Mouse (Mus musculus): ENCODE data around the gene Ambp. TPM values are rescaled to one million over a fixed set of nuclear protein-coding genes. Genes with fewer than 3 reads are reported as not detected.
A peak's percentile ranks its signal among the peaks of the same experiment; 100 is the strongest.

Gene Ambp
- 29.0 and 54.2 TPM in 2 replicates for polyA plus RNA-seq (2015; fragmentation: Nextera tagmentation; extraction: Ambion mirVana)

GRCm38 (mm10) chr4:63154699-63155098 lies at the start of gene Ambp:
Ambp (minus strand) TSS chr4:63154799.
- H3K9ac ChIP-seq (ENCODE audit: low read depth, low read length), result no peak within 1 kb of the TSS
- H3K9me3 ChIP-seq (ENCODE audit: control insufficient read depth, low read length), result no peaks in the 10 kb centered on the region
- H3K27ac ChIP-seq (ENCODE audit: low read length), result no peak within 1 kb of the TSS
- no peaks in the 10 kb centered on the region for H3K27me3 ChIP-seq (replicated peaks; ENCODE audit: control insufficient read depth, insufficient read depth, low read length)
- H3K4me3 ChIP-seq (ENCODE audit: low read length), result no peak within 1 kb of the TSS
- H3K36me3 ChIP-seq (ENCODE audit: control insufficient read depth, insufficient read depth, low read length), result no peaks in the 10 kb centered on the region
- H3K4me1 ChIP-seq (ENCODE audit: control insufficient read depth, insufficient read depth, low read length), result peaks cover 18% of the 10 kb centered on the region; the same call in 1 of the 2 replicates
- 63% methylated on average over 5 of the region's 5 CpGs for WGBS
- no peak for ATAC-seq
- H3K4me2 ChIP-seq (ENCODE audit: low read depth, low read length), result no peak within 1 kb of the TSS

- H3K27me3 ChIP-seq (replicated peaks; ENCODE audit: control insufficient read depth, insufficient read depth, low read length), result no peaks in the 10 kb centered on the region
- no peak overlapping the region for H3K4me2 ChIP-seq (ENCODE audit: low read depth, low read length)
- no peak overlapping the region for H3K4me3 ChIP-seq (ENCODE audit: low read length)
- ATAC-seq, result no peak
- no peaks in the 10 kb centered on the region for H3K9me3 ChIP-seq (ENCODE audit: control insufficient read depth, low read length)
- 0 out of 2 replicates have a peak, but pooled peaks cover 3% of the 10 kb centered on the region for H3K4me1 ChIP-seq (ENCODE audit: control insufficient read depth, insufficient read depth, low read length)
- H3K36me3 ChIP-seq (ENCODE audit: control insufficient read depth, insufficient read depth, low read length), result no peaks in the 10 kb centered on the region
- no peak overlapping the region for H3K27ac ChIP-seq (ENCODE audit: low read length)
- H3K9ac ChIP-seq (ENCODE audit: low read depth, low read length), result no peak overlapping the region
- WGBS, result 93% methylated on average over 7 of the region's 7 CpGs
These were observed 49.3 kb upstream of the Ambp start for GRCm38 (mm10) chr4:63203874-63204273.

- ATAC-seq, result 0 out of 2 replicates have a peak, but pooled peaks have one; percentile 11
- H3K27ac ChIP-seq (ENCODE audit: low read length), result no peak overlapping the region
- no peaks in the 10 kb centered on the region for H3K4me1 ChIP-seq (ENCODE audit: control insufficient read depth, insufficient read depth, low read length)
- no peak overlapping the region for H3K9ac ChIP-seq (ENCODE audit: low read depth, low read length)
- no peaks in the 10 kb centered on the region for H3K27me3 ChIP-seq (replicated peaks; ENCODE audit: control insufficient read depth, insufficient read depth, low read length)
- H3K4me2 ChIP-seq (ENCODE audit: low read depth, low read length), result no peak overlapping the region
- no peaks in the 10 kb centered on the region for H3K36me3 ChIP-seq (ENCODE audit: control insufficient read depth, insufficient read depth, low read length)
- H3K9me3 ChIP-seq (ENCODE audit: control insufficient read depth, low read length), result no peaks in the 10 kb centered on the region
- H3K4me3 ChIP-seq (ENCODE audit: low read length), result no peak overlapping the region
- 91% methylated on average over 5 of the region's 5 CpGs for WGBS
These were observed 44.8 kb upstream of the Ambp start for GRCm38 (mm10) chr4:63199366-63199765.

GRCm38 (mm10) chr4:63194366-63194765 lies 39.8 kb upstream of the Ambp start:
- WGBS, result 75% methylated on average over 2 of the region's 2 CpGs
- no peak overlapping the region for H3K9ac ChIP-seq (ENCODE audit: low read depth, low read length)
- no peaks in the 10 kb centered on the region for H3K9me3 ChIP-seq (ENCODE audit: control insufficient read depth, low read length)
- 0 out of 2 replicates have a peak, but pooled peaks cover 7% of the 10 kb centered on the region for H3K4me1 ChIP-seq (ENCODE audit: control insufficient read depth, insufficient read depth, low read length)
- no peak overlapping the region for H3K4me3 ChIP-seq (ENCODE audit: low read length)
- H3K36me3 ChIP-seq (ENCODE audit: control insufficient read depth, insufficient read depth, low read length), result no peaks in the 10 kb centered on the region
- ATAC-seq, result no peak
- no peak overlapping the region for H3K27ac ChIP-seq (ENCODE audit: low read length)
- H3K27me3 ChIP-seq (replicated peaks; ENCODE audit: control insufficient read depth, insufficient read depth, low read length), result no peaks in the 10 kb centered on the region
- no peak overlapping the region for H3K4me2 ChIP-seq (ENCODE audit: low read depth, low read length)

GRCm38 (mm10) chr4:63191641-63192040 lies 37.0 kb upstream of the Ambp start:
- H3K4me2 ChIP-seq (ENCODE audit: low read depth, low read length), result no peak overlapping the region
- peak; percentile 89 for ATAC-seq
- H3K36me3 ChIP-seq (ENCODE audit: control insufficient read depth, insufficient read depth, low read length), result no peaks in the 10 kb centered on the region
- H3K9me3 ChIP-seq (ENCODE audit: control insufficient read depth, low read length), result no peaks in the 10 kb centered on the region
- no peaks in the 10 kb centered on the region for H3K27me3 ChIP-seq (replicated peaks; ENCODE audit: control insufficient read depth, insufficient read depth, low read length)
- peak overlapping the region; percentile 66 for H3K27ac ChIP-seq (ENCODE audit: low read length)
- no peak overlapping the region for H3K9ac ChIP-seq (ENCODE audit: low read depth, low read length)
- 47% methylated on average over 5 of the region's 5 CpGs for WGBS
- H3K4me3 ChIP-seq (ENCODE audit: low read length), result no peak overlapping the region
- 0 out of 2 replicates have a peak, but pooled peaks cover 7% of the 10 kb centered on the region for H3K4me1 ChIP-seq (ENCODE audit: control insufficient read depth, insufficient read depth, low read length)

GRCm38 (mm10) chr4:63186281-63186870 lies 31.8 kb upstream of the Ambp start:
- peak; percentile 80 for ATAC-seq
- no peak overlapping the region for H3K4me3 ChIP-seq (ENCODE audit: low read length)
- no peak overlapping the region; the same call in 1 of the 2 replicates for H3K4me2 ChIP-seq (ENCODE audit: low read depth, low read length)

DNA sequence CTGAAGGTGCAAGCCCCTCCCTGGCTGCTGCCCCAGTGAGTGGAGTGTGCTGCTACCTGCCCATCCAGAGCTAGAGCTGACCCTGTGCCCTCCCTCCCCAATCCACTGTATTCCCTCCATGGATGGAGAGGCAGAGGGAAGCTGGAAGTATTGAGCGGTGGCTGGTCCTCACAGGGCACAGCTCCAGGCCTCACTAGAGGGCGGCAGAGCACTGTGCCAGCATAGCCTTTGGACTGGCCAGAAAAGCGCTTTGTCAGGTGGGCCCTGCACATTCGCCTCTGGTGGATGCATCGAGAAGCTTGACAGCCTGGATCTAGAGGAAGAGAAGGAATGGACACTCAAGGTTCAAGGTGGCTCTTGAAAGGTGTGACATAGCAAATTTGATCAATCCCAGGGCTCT lies 27.0 kb upstream of the Ambp start:
- Histone ChIP-seq H3K9me3 (ENCODE audit: control insufficient read depth, low read length) (no peaks in the 10 kb centered on the region), H3K4me1 (ENCODE audit: control insufficient read depth, insufficient read depth, low read length) (peaks cover 8% of the 10 kb centered on the region), H3K36me3 (ENCODE audit: control insufficient read depth, insufficient read depth, low read length) (no peaks in the 10 kb centered on the region), H3K27ac (ENCODE audit: low read length) (no peak overlapping the region), H3K4me2 (ENCODE audit: low read depth, low read length) (no peak overlapping the region), H3K27me3 (replicated peaks; ENCODE audit: control insufficient read depth, insufficient read depth, low read length) (no peaks in the 10 kb centered on the region), H3K4me3 (ENCODE audit: low read length) (no peak overlapping the region), H3K9ac (ENCODE audit: low read depth, low read length) (no peak overlapping the region)
- WGBS, result 5% methylated on average over 5 of the region's 5 CpGs
- ATAC-seq, result peak; percentile 77

More at GRCm38 (mm10) chr4:63186281-63186870, 31.8 kb upstream of the Ambp start:
- Histone ChIP-seq H3K27ac (ENCODE audit: low read length) (no peak overlapping the region), H3K9me3 (ENCODE audit: control insufficient read depth, low read length) (no peaks in the 10 kb centered on the region), H3K27me3 (replicated peaks; ENCODE audit: control insufficient read depth, insufficient read depth, low read length) (no peaks in the 10 kb centered on the region), H3K36me3 (ENCODE audit: control insufficient read depth, insufficient read depth, low read length) (no peaks in the 10 kb centered on the region), H3K9ac (ENCODE audit: low read depth, low read length) (0 out of 2 replicates have a peak overlapping the region, but pooled peaks have one; percentile 32), H3K4me1 (ENCODE audit: control insufficient read depth, insufficient read depth, low read length) (peaks cover 10% of the 10 kb centered on the region)
- 42% methylated on average over 21 of the region's 21 CpGs for WGBS

- peak within 1 kb of the TSS; percentile 52 for H3K4me2 ChIP-seq (ENCODE audit: low read depth, low read length)
- peaks cover 7% of the 10 kb centered on the region for H3K4me1 ChIP-seq (ENCODE audit: control insufficient read depth, insufficient read depth, low read length)
- H3K4me3 ChIP-seq (ENCODE audit: low read length), result peak within 1 kb of the TSS; percentile 50
- H3K9ac ChIP-seq (ENCODE audit: low read depth, low read length), result peak within 1 kb of the TSS; percentile 69
- H3K27me3 ChIP-seq (replicated peaks; ENCODE audit: control insufficient read depth, insufficient read depth, low read length), result no peaks in the 10 kb centered on the region
- no peaks in the 10 kb centered on the region for H3K36me3 ChIP-seq (ENCODE audit: control insufficient read depth, insufficient read depth, low read length)
- 56% methylated on average over 4 of the region's 4 CpGs for WGBS
- peak; percentile 97 for ATAC-seq
- no peaks in the 10 kb centered on the region for H3K9me3 ChIP-seq (ENCODE audit: control insufficient read depth, low read length)
- H3K27ac ChIP-seq (ENCODE audit: low read length), result peak within 1 kb of the TSS; percentile 85
These were observed 17.5 kb upstream of the Ambp start, which contains the start of gene Kif12 for GRCm38 (mm10) chr4:63171969-63172685. Kif12 (minus strand) TSS chr4:63172131.

DNA sequence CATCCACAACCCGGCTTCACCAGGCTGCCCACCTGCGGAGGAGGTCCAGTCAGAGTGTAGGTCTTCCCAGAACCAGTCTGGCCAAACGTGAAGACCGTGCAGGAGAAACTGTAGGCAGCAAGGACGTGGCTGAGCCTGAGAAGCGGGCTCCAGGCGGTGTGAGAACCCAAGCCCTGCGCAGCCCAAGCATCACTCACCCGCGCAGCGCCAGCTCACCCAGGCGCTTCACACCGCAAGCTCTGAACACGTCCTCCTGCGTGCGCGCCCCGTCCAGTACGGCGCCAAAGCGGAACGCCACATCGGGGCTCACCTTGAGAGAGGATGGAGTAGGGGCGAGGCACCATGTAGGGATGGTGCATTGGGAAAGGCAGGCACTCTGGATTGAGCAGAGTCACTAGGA lies 16.5 kb upstream of the Ambp start:
- Histone ChIP-seq H3K9me3 (ENCODE audit: control insufficient read depth, low read length) (no peaks in the 10 kb centered on the region), H3K4me2 (ENCODE audit: low read depth, low read length) (peak overlapping the region; percentile 52), H3K9ac (ENCODE audit: low read depth, low read length) (peak overlapping the region; percentile 69), H3K27ac (ENCODE audit: low read length) (peak overlapping the region; percentile 71), H3K36me3 (ENCODE audit: control insufficient read depth, insufficient read depth, low read length) (no peaks in the 10 kb centered on the region), H3K4me1 (ENCODE audit: control insufficient read depth, insufficient read depth, low read length) (peaks cover 17% of the 10 kb centered on the region), H3K4me3 (ENCODE audit: low read length) (peak overlapping the region; percentile 50), H3K27me3 (replicated peaks; ENCODE audit: control insufficient read depth, insufficient read depth, low read length) (no peaks in the 10 kb centered on the region)
- ATAC-seq, result peak; percentile 10
- WGBS, result 39% methylated on average over 24 of the region's 24 CpGs

Data from intestine, embryonic 16.5 days (tissue).